Mouse (Mus musculus) myocyte (in vitro differentiated cells): ENCODE results near the gene Cacna1d. TPM values are rescaled to one million over a fixed set of nuclear protein-coding genes. Genes with fewer than 3 reads are reported as not detected.

Experiments
- H3K27me3 ChIP-seq: one replicate; pipeline ENCODE4 v1.6.1; 2011; ENCODE audit not compliant: control insufficient read depth, insufficient read depth, insufficient read length
- H3K36me3 ChIP-seq: one replicate; pipeline ENCODE4 v1.6.1; 2011; ENCODE audit not compliant: control insufficient read depth, insufficient read depth
- H3K4me2 ChIP-seq: one replicate; pipeline ENCODE4 v1.6.1; 2011; ENCODE audit warnings: low read depth, control low read depth
- H3K4me3 ChIP-seq: one replicate; pipeline ENCODE4 v1.5.1; 2011; ENCODE audit warnings: mild to moderate bottlenecking, control low read depth, moderate library complexity
- H3K79me2 ChIP-seq: one replicate; pipeline ENCODE4 v1.6.1; 2011; ENCODE audit not compliant: control insufficient read depth, insufficient read depth
- H3ac ChIP-seq: one replicate; pipeline ENCODE4 v1.6.1; 2011; ENCODE audit not compliant: control insufficient read depth, insufficient read length
- CEBPB ChIP-seq: IDR thresholded peaks from 2 replicates; pipeline ENCODE4 v1.6.1; 2011; ENCODE audit warnings: mild to moderate bottlenecking, moderate library complexity; ENCODE audit not compliant: poor library complexity, insufficient read depth, severe bottlenecking
- E2F4 ChIP-seq: IDR thresholded peaks from one replicate; pipeline ENCODE4 v1.6.1; 2011; ENCODE audit warnings: mild to moderate bottlenecking, control low read depth, moderate library complexity; ENCODE audit not compliant: insufficient read depth
- MAX ChIP-seq: IDR thresholded peaks from one replicate; pipeline ENCODE4 v1.6.1; 2011; ENCODE audit warnings: low read depth, mild to moderate bottlenecking, control low read depth
- MYOD1 ChIP-seq, 3 experiments: IDR thresholded peaks; one replicate each; pipeline ENCODE4 v1.6.1; 2011; ENCODE audit warnings: control low read depth in 2 of 3, low read depth in 2 of 3, mild to moderate bottlenecking in 2 of 3, moderate library complexity in 1 of 3; ENCODE audit not compliant: insufficient read length in 2 of 3, control insufficient read depth in 1 of 3
- MYOG ChIP-seq, 3 experiments: IDR thresholded peaks; one replicate each; pipeline ENCODE4 v1.6.1; 2011; ENCODE audit warnings: control low read depth in 2 of 3, low read depth in 2 of 3, mild to moderate bottlenecking in 2 of 3; ENCODE audit not compliant: insufficient read length in 2 of 3, control insufficient read depth in 1 of 3, insufficient read depth in 1 of 3
- POLR2A ChIP-seq: IDR thresholded peaks from one replicate; pipeline ENCODE4 v1.6.1; 2011; ENCODE audit warnings: low read depth, mild to moderate bottlenecking, control low read depth, moderate library complexity; ENCODE audit not compliant: insufficient read length
- POLR2AphosphoS2 ChIP-seq: IDR thresholded peaks from one replicate; pipeline ENCODE4 v1.6.1; 2011; ENCODE audit warnings: low read depth, control low read depth; ENCODE audit not compliant: insufficient read length
- REST ChIP-seq: IDR thresholded peaks from one replicate; pipeline ENCODE4 v1.6.1; 2011; ENCODE audit warnings: mild to moderate bottlenecking, control low read depth, moderate library complexity; ENCODE audit not compliant: insufficient read depth, insufficient read length
- SRF ChIP-seq: IDR thresholded peaks from one replicate; pipeline ENCODE4 v1.6.1; 2011; ENCODE audit warnings: low read depth; ENCODE audit not compliant: control insufficient read depth, insufficient read length
- TCF12 ChIP-seq: IDR thresholded peaks from one replicate; pipeline ENCODE4 v1.6.1; 2011; ENCODE audit warnings: mild to moderate bottlenecking, control low read depth; ENCODE audit not compliant: poor library complexity, insufficient read depth, severe bottlenecking
- TCF3 ChIP-seq: IDR thresholded peaks from one replicate; pipeline ENCODE4 v1.6.1; 2011; ENCODE audit warnings: low read depth, control low read depth; ENCODE audit not compliant: insufficient read length
- USF1 ChIP-seq: IDR thresholded peaks from one replicate; pipeline ENCODE4 v1.6.1; 2011; ENCODE audit warnings: low read depth, mild to moderate bottlenecking, control low read depth, moderate library complexity
- polyA plus RNA-seq: library from polyadenylated mRNA; unstranded; fragments of >200 nt; fragmentation: generic; extraction: Trizol; gene quantifications from one replicate; pipeline ENCODE4 v1.2.1, GENCODE M21; 2012; ENCODE audit warnings: missing spikeins

The Cacna1d gene
- polyA plus RNA-seq, 1 experiment, result not detected

- TF ChIP-seq MAX (no peak), MYOD1 (IDR thresholded peaks at IDR 0.05; ENCODE audit: control insufficient read depth in 1 of 3, insufficient read length in 2 of 3, low read depth in 2 of 3) (no peak), MYOG (IDR thresholded peaks at IDR 0.05; ENCODE audit: control insufficient read depth in 1 of 3, insufficient read depth in 1 of 3, insufficient read length in 2 of 3, low read depth in 2 of 3) (no peak), TCF3 (no peak), USF1 (no peak), REST (no peak), E2F4 (no peak), SRF (no peak), POLR2A (no peak), TCF12 (no peak), CEBPB (no peak), POLR2AphosphoS2 (no peak)
- no peak overlapping the region for H3ac ChIP-seq
- no peaks in the 10 kb centered on the region for H3K79me2 ChIP-seq
- H3K4me3 ChIP-seq, result no peak overlapping the region
- H3K27me3 ChIP-seq, result peaks cover 9% of the 10 kb centered on the region
- no peak overlapping the region for H3K4me2 ChIP-seq
- no peaks in the 10 kb centered on the region for H3K36me3 ChIP-seq
These were observed 61.2 kb downstream of the Cacna1d start for GRCm38 (mm10) chr14:30430026-30430425.

- peaks cover 9% of the 10 kb centered on the region for H3K27me3 ChIP-seq
- H3K36me3 ChIP-seq, result no peaks in the 10 kb centered on the region
- H3K4me2 ChIP-seq, result no peak overlapping the region
- H3K79me2 ChIP-seq, result no peaks in the 10 kb centered on the region
- TF ChIP-seq TCF12, result no peak
- TF ChIP-seq TCF3, result no peak
- TF ChIP-seq POLR2AphosphoS2, result no peak
- TF ChIP-seq POLR2A, result no peak
- TF ChIP-seq MAX, result no peak
- TF ChIP-seq MYOG (IDR thresholded peaks at IDR 0.05; ENCODE audit: control insufficient read depth in 1 of 3, insufficient read depth in 1 of 3, insufficient read length in 2 of 3, low read depth in 2 of 3), result no peak
- TF ChIP-seq SRF, result no peak
- no peak for TF ChIP-seq USF1
- TF ChIP-seq E2F4, result no peak
- no peak for TF ChIP-seq REST
- no peak for TF ChIP-seq MYOD1 (IDR thresholded peaks at IDR 0.05; ENCODE audit: control insufficient read depth in 1 of 3, insufficient read length in 2 of 3, low read depth in 2 of 3)
- no peak overlapping the region for H3ac ChIP-seq
- no peak overlapping the region for H3K4me3 ChIP-seq
These were observed 61.6 kb downstream of the Cacna1d start for GRCm38 (mm10) chr14:30429606-30430005.

DNA sequence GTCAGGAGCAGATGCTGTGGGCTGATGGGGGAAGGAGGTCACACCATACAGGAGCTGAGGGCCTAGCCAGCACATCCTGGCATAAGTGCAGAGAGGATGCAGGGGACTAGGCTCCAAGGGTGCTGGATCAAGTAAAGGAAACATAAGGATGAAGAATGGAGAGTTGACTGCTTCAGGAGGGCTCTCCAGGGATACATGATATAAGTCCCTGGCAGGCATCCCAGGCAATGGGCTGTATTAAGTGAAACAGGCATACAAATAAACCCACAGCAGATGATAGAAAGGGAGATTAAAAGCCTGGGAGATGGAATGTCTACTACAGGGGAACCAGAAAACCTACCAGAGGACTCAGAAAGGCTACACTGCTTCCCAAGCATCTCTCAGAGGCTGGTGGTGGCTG lies 62.5 kb downstream of the Cacna1d start:
- TF ChIP-seq POLR2A, result no peak
- no peak for TF ChIP-seq TCF12
- TF ChIP-seq TCF3, result no peak
- TF ChIP-seq MYOD1 (IDR thresholded peaks at IDR 0.05; ENCODE audit: control insufficient read depth in 1 of 3, insufficient read length in 2 of 3, low read depth in 2 of 3), result no peak
- TF ChIP-seq MAX, result no peak
- TF ChIP-seq CEBPB, result no peak
- no peak for TF ChIP-seq POLR2AphosphoS2
- TF ChIP-seq SRF, result no peak
- TF ChIP-seq REST, result no peak
- TF ChIP-seq E2F4, result no peak
- TF ChIP-seq USF1, result no peak
- no peak for TF ChIP-seq MYOG (IDR thresholded peaks at IDR 0.05; ENCODE audit: control insufficient read depth in 1 of 3, insufficient read depth in 1 of 3, insufficient read length in 2 of 3, low read depth in 2 of 3)

GRCm38 (mm10) chr14:30425876-30426275 lies 65.4 kb downstream of the Cacna1d start:
- Histone ChIP-seq H3K4me3 (no peak overlapping the region), H3K4me2 (no peak overlapping the region), H3ac (no peak overlapping the region), H3K36me3 (no peaks in the 10 kb centered on the region), H3K27me3 (peaks cover 9% of the 10 kb centered on the region), H3K79me2 (no peaks in the 10 kb centered on the region)
- no peak for TF ChIP-seq MYOG (IDR thresholded peaks at IDR 0.05; ENCODE audit: control insufficient read depth in 1 of 3, insufficient read depth in 1 of 3, insufficient read length in 2 of 3, low read depth in 2 of 3)
- no peak for TF ChIP-seq TCF12
- no peak for TF ChIP-seq MAX
- TF ChIP-seq POLR2AphosphoS2, result no peak
- no peak for TF ChIP-seq REST
- no peak for TF ChIP-seq POLR2A

More for the DNA sequence above, 62.5 kb downstream of the Cacna1d start:
- Histone ChIP-seq H3K79me2 (no peaks in the 10 kb centered on the region), H3ac (no peak overlapping the region), H3K27me3 (peaks cover 9% of the 10 kb centered on the region), H3K36me3 (no peaks in the 10 kb centered on the region), H3K4me3 (no peak overlapping the region), H3K4me2 (no peak overlapping the region)

- no peak overlapping the region for H3ac ChIP-seq
- H3K79me2 ChIP-seq, result no peaks in the 10 kb centered on the region
- H3K27me3 ChIP-seq, result peaks cover 8% of the 10 kb centered on the region
- H3K4me2 ChIP-seq, result no peak overlapping the region
- H3K36me3 ChIP-seq, result no peaks in the 10 kb centered on the region
- no peak overlapping the region for H3K4me3 ChIP-seq
- no peak for TF ChIP-seq TCF12
- no peak for TF ChIP-seq POLR2AphosphoS2
- no peak for TF ChIP-seq MYOD1 (IDR thresholded peaks at IDR 0.05; ENCODE audit: control insufficient read depth in 1 of 3, insufficient read length in 2 of 3, low read depth in 2 of 3)
- TF ChIP-seq MAX, result no peak
- TF ChIP-seq MYOG (IDR thresholded peaks at IDR 0.05; ENCODE audit: control insufficient read depth in 1 of 3, insufficient read depth in 1 of 3, insufficient read length in 2 of 3, low read depth in 2 of 3), result no peak
- TF ChIP-seq E2F4, result no peak
- no peak for TF ChIP-seq SRF
These were observed 66.1 kb downstream of the Cacna1d start for GRCm38 (mm10) chr14:30425175-30425574.
